Mouse (Mus musculus) right cerebral cortex, postnatal 14 days (tissue): ENCODE measurements around the gene Nrsn1.
"Not testable (repeated sequence)": the region's sequence is repeated elsewhere in the genome, so short reads cannot be mapped to it uniquely, and the experiment has no call there.

Experiments
- DNase-seq: peaks from one replicate; pipeline ENCODE4 v3.0.0; 2022

The Nrsn1 gene

DNA sequence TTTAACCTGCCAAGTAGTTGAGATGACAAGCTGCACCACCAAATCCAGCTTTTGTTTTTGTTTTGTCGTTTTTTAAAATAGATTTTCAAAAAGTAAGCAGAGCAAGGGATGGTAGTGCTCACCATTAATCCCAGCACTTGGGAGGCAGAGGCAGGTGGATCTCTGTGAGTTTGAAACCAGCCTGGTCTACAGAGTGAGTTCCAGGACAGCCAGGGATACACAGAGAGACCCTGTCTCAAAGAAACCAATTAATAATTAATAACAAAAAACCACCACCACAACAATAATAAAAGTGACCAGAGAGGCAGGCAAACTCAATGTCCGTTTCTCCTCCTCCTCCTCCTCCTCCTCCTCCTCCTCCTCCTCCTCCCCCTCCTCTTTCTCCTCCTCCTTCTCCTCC, at the start of gene Nrsn1:
Nrsn1 (minus strand) TSS at position 101 of the 400 bp plus-strand sequence.
- DNase-seq: not testable (repeated sequence)

DNA sequence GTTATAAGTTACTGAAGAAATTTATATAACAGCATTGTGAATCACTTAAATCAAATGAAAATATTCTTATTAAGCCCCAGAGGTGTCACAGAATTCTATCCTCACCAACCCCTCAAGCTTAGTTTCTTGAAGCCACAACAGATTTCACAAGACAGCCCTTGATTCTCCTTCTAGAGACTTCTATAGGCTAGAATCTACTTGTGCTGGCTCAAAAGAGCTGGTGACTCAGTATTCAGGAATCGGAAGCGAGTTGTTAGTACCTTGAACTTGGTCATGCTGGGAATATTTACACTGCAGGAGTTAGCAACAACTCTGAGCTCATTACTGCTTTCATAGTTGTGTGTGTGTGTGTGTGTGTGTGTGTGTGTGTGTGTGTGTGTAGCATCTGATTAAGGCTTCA, 41.8 kb upstream of the Nrsn1 start:
- DNase-seq: no peak

DNA sequence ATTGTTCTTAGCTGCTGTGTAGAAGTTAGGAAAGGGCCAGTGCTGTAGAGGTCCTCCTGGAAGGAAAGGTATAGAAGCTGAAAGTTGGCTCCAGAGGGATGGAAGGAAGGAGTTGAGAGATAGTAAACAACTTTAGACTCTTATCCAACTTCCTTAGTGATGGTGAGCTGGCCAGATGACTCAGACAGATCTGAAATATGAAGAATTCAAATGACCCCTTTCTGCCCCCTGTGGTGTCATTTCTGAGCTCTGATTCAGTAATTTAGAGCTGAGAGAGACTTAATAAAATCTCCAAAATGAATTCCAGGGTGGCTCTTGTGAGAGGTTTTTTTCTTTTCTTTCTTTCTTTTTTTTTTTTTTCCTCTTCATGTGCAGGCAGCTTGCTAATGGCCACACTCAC, 39.8 kb upstream of the Nrsn1 start:
- no peak for DNase-seq

DNA sequence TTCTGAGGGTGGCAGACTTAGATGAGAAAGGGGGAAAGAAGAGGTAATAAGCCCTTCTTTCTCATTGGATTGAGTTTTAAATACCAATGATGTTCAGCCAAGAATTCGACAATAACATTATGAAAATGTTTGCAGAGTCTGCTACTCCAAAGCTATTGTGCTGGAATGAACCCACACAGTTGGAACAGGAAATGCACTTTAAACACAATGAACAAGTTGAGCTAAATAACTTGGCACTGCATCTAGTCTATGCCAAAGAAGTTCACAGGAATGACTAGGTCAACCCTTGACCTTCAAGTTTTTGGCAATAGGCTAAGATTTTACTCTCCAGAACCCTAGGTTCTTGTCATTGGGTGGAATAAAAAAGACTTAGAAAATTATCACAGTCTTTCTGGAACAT, 18.4 kb upstream of the Nrsn1 start:
- DNase-seq: no peak

DNA sequence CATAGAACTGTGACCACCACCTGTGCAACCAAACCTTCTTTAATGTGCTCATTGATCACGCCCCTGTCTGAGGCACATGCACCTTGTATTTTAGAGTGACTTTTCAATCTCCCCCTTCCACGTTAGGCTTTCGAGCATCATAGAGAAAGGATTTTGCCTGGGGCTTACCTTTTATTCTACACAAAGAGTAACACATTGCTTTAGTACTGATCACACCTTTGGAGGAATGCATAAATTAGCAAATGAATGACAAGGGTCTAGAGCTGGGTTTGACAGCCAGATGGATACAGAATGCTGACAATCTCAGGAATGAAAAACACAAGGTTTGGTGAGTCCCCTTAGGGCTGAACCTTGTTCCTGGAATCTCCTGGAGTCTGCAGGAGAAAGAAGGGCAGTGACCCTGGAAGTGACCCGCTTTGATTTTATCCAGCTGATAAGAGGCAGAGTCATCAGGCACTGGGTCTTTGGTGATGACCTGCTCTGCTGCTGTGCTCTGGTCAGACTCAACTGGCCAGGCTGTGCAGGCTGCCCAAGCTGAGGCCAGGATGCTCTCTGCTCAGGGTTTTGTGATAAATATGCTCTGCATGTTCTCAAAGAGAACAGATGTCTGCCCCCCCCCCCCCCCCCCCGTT, 4.7 kb upstream of the Nrsn1 start:
- no peak for DNase-seq

DNA sequence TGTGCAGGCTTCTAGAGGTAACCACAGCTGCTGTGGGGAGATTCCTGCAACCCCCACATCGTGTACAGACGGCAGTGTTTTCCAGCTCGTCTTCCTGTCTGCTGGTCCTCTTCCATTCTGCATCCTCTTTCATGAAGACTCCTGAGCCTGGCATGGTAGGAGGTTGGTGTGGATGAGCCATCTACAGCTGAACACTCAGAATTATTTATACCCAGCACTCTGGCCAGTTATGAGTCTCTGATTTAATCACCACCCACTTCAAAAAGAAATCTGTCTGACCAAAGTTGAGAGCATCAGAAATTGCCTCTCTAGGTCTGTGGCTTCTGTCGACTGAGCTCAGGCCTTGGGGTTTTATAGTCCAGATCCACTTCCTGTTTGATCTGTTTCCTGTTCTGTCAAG, 1.9 kb upstream of the Nrsn1 start:
- no peak for DNase-seq

DNA sequence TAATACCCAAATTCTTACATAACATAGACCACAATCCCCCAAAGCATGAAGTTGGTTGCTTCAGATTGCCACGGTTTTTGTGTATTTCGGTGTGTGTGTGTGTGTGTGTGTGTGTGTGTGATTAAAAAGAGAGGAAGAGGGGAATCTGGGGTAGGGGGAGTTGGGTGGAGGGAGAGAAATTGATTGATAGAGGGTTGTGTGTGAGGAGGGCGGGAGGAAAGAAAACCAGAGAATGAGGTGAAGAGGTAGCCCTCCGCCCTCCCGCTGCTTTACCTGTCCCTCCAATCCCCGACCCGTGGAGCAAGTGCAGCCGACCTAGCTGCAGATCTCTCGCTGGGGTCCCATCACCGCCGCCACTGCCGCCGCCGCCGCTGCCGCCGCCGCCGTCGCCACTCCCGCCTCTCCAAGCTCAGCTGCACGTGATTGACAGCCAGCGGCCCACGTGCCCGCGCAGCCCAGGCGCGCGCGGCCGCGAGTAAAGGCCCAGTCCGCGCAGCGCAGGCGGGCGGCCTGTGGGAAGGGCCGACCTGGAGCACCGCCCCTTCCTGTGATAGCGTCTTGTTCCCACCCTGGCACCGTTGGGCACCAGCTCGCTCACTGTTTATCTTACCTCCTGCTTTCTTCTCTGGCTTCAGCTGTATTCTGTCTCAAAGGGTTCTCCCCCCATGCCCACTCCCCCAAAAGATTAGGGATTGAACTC, 583 bp downstream of the Nrsn1 start:
- peak; percentile 74 for DNase-seq

DNA sequence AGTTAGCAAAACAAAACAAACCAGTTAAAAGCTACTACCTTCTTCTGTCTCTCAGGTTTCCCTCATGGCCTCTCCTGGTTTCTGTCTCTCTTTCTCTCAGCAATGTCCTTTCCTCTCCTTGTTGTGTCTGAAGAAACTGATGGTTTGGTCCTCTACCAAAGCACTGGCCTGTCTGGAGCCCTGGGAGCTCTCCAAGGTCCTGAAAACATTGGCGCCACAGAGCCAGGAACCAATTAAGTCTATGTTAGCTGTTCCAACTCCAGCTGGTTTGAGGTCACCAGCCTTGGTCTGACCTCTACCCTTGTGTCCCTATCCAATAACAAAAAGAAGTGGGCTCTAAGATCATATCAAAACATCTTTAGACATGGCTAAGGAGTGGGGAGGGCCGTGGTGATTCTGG, 1.3 kb downstream of the Nrsn1 start:
- no peak for DNase-seq

DNA sequence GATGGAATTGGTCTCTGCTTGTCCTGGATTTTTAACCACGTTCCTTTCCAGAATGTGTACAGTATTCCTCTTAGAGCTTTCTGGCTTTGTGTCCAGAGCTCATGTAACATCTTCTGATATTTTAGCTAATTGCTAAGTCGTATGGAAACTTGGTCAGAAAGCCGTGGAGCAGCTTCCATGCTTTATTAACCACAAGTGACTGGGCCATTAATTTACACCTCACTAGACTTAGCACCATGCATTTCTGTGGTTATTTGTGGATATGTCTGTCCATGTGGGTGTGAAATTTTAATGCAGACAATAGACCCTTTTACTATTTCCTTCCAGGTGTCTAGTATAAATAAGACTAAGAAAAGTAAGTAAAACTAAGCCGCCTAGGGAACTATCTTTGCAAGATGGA, 7.6 kb downstream of the Nrsn1 start:
- DNase-seq: no peak

DNA sequence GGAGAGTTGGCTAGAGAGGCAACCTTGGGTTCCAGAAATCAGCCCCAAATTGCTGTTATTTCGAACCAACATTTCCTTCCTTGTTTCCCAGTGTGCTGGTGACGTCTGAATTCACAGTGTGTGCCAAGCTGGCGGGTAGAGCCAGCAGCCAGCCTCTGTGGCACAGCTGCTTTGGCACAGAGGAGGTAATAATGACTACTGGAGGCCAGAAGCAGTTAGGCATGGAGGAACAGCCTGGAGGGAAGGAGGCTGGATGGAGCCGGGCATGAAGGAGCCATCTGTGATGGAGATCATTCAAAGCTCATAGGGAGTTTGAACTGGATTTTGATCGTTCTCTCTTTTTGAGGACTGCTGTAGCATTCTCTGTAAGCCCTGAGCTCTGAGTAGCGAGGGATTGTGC, 12.7 kb downstream of the Nrsn1 start:
- no peak for DNase-seq

DNA sequence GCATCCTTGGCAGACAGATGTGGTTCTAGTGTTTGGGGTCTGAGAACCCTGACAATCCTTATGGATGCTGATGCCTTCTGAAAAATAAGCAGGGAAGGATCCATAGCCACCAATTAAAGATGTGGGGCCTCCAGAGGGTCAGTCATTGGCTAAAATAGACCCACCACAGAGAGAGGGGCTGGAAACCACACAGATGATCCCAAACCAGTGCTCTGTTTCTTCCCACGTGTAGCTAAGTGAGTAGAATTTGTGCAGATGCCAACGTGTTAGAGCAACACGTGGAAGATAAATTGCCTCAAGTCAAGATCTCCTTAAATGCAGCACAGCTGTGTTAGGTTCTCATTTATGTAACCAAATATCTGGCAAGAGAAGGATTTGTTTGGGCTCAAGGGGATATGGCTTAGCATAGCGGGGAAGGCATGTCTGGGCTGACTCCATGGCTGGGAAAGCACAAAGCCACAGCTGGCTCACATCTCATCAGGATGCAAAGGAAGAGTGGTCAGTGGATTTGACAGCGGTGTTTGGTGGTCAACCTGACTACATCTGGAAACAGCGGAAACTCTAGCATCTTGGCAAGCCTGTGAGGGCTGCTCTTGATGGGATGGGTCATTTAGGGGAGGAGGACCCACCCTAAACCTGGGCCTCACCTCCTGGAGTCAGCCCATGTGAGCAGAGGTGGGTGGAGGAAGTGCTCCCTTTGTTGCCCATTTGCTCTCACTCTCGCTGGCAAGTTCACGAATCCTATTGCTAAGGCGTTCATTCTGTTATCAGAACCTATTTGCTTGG, 15.6 kb downstream of the Nrsn1 start:
- DNase-seq: no peak

DNA sequence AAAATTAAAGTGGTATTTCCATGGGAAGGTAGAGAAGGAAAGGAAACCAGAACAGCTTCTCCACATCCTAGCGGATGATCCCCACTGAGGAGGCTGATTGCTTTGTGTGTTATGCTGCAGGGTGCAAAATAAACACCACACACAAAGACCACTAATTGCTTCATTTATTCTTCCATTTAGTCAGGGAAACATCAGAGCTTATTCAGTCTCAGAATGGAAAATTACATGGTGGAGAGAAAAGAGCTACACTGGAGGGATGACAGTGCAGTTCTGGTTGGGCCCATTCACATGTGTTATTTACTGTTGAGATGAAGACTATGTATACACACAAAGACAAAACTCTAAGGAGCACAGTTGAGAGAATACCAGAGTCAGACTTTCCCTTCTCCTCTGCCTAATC, 18.4 kb downstream of the Nrsn1 start:
- no peak for DNase-seq

DNA sequence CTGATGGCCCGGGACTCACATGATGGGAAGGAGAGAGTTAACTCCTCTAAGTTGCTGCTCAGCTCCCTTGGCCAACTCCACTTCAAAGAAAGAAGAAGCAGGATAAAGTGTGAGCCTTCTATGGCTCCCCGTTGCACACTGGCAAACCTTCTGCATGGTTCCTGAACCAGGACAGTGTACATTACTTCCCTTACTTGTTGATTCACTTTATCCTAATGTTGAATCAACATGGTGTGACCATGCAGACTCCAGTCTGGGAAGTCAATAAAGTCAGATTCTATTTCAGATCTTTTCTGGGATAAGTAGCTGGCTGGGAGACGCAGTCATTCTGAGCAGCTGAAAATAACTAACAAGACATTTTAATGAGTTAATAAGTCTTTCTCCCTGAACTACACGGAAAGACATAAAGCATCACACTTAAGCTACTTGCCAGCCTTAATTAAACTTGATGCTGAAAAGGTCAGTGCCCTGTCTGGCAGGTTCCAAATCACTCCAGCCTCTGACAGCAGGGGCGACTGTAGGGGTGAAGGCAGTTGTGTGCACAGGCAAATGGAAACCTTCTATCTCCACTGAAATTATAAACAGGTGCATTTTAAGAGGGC, 50.0 kb downstream of the Nrsn1 start:
- no peak for DNase-seq

DNA sequence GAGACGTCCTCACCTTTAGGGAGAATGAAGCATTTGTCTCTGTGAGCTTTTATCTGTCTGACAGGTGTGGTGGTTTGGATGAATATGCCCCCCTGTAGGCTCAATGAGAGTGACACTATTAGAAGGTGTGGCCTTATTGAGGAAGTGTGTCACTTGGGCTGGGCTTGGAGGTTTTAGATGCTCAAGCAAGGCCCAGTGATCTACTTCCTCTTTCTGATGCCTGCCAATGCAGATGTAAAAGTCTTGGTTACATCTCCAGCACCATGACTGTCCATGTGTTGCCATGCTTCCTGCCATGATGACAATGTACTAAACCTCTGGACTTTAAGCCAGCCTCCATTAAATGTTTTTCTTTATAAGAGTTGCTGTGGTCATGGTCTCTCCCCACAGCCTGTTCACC, 51.9 kb downstream of the Nrsn1 start:
- DNase-seq: no peak

DNA sequence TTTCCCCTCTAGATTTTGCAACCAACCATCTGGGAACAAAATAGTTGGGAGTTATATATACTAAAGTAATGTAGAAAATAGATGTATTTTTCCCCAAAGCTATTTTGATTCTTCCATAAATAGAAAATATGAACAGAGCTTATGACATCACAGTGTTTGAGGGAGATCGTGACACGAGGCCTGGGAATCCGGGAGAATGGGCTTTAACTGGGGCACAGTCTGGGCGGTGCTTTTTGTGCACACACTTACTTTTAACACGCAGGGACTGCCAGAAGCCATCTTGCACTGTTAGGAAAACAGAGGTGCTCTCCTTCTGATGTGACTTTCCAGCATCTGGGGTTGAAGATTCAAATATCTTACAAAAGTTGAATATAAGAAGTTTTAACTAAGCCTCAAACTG, 63.4 kb downstream of the Nrsn1 start:
- DNase-seq: no peak
